ENCODE assay signal across 8 mouse cellular contexts in genomic region chr16:30282844-30283495, GRCm38 (mm10). TPM values are rescaled to one million over a fixed set of nuclear protein-coding genes. Genes with fewer than 3 reads are reported as not detected.
DNase-seq lines count a peak whose midpoint lies in the region; ATAC-seq lines count a peak whose summit lies in the region.

Gene Lrrc15 (minus strand): TSS chr16:30283256.

- H3K4me2 ChIP-seq in kidney, embryonic 16.5 days (replicated peaks; ENCODE audit: low read depth, low read length) = peak within 1 kb of the TSS; percentile 57
- peak within 1 kb of the TSS; percentile 59 for H3K4me2 ChIP-seq in hindbrain, embryonic 16.5 days (ENCODE audit: low read length)
- peak within 1 kb of the TSS; percentile 53 for H3K4me2 ChIP-seq in midbrain, embryonic 12.5 days (replicated peaks)

- H3K36me3 ChIP-seq in kidney, embryonic 16.5 days (ENCODE audit: insufficient read depth, low read length) = no peaks in the 10 kb centered on the region
- no peaks in the 10 kb centered on the region for H3K36me3 ChIP-seq in hindbrain, embryonic 16.5 days (ENCODE audit: control insufficient read depth, insufficient read depth, low read length)
- H3K36me3 ChIP-seq in midbrain, embryonic 12.5 days = no peaks in the 10 kb centered on the region

- no peaks in the 10 kb centered on the region for H3K9me3 ChIP-seq in kidney, embryonic 16.5 days (ENCODE audit: low read length)
- H3K9me3 ChIP-seq in hindbrain, embryonic 16.5 days (ENCODE audit: control insufficient read depth, low read length) = no peaks in the 10 kb centered on the region
- no peaks in the 10 kb centered on the region for H3K9me3 ChIP-seq in midbrain, embryonic 12.5 days

- DNase-seq in kidney, adult 18-20 months = no peak
- DNase-seq in embryo, embryonic 9.5 days (ENCODE audit: extremely low spot score) = peak; percentile 67
- no peak for DNase-seq in layer of hippocampus, postnatal 36 days
- DNase-seq in spleen, postnatal 36 days (ENCODE audit: low spot score in 2 of 2) = no peak
- DNase-seq in right cerebral cortex, postnatal 10 days (ENCODE audit: low spot score in 2 of 2) = no peak

- peaks cover 30% of the 10 kb centered on the region for H3K4me1 ChIP-seq in kidney, embryonic 16.5 days (ENCODE audit: insufficient read depth, low read length)
- peaks cover 7% of the 10 kb centered on the region for H3K4me1 ChIP-seq in hindbrain, embryonic 16.5 days (ENCODE audit: control insufficient read depth, insufficient read depth, low read depth, low read length)
- H3K4me1 ChIP-seq in midbrain, embryonic 12.5 days = peaks cover 15% of the 10 kb centered on the region; the same call in 1 of the 2 replicates

- ATAC-seq in kidney, embryonic 16.5 days (ENCODE audit: low FRiP score, low TSS enrichment) = peak; percentile 66
- ATAC-seq in hindbrain, embryonic 16.5 days = no peak
- peak; percentile 28; the same call in 1 of the 2 replicates for ATAC-seq in midbrain, embryonic 12.5 days (ENCODE audit: low FRiP score, low read depth)

- H3K9ac ChIP-seq in kidney, embryonic 16.5 days (replicated peaks; ENCODE audit: low read length) = peak within 1 kb of the TSS; percentile 39; the same call in 1 of the 2 replicates
- peak within 1 kb of the TSS; percentile 47 for H3K9ac ChIP-seq in hindbrain, embryonic 16.5 days (ENCODE audit: low read depth, low read length)
- no peak within 1 kb of the TSS; the same call in 1 of the 2 replicates for H3K9ac ChIP-seq in midbrain, embryonic 12.5 days (replicated peaks)

- H3K27me3 ChIP-seq in kidney, embryonic 16.5 days (ENCODE audit: insufficient read depth, low read length) = peaks cover 35% of the 10 kb centered on the region
- peaks cover 22% of the 10 kb centered on the region for H3K27me3 ChIP-seq in hindbrain, embryonic 16.5 days (replicated peaks; ENCODE audit: control insufficient read depth, insufficient read depth, low read length)
- peaks cover 69% of the 10 kb centered on the region for H3K27me3 ChIP-seq in midbrain, embryonic 12.5 days

- H3K27ac ChIP-seq in kidney, embryonic 16.5 days (ENCODE audit: low read length) = no peak within 1 kb of the TSS
- no peak within 1 kb of the TSS for H3K27ac ChIP-seq in hindbrain, embryonic 16.5 days (ENCODE audit: low read depth, low read length)
- H3K27ac ChIP-seq in midbrain, embryonic 12.5 days (replicated peaks) = no peak within 1 kb of the TSS

- H3K4me3 ChIP-seq in kidney, embryonic 16.5 days (ENCODE audit: low read length) = peak within 1 kb of the TSS; percentile 38
- H3K4me3 ChIP-seq in hindbrain, embryonic 16.5 days (ENCODE audit: low read length) = peak within 1 kb of the TSS; percentile 34
- H3K4me3 ChIP-seq in midbrain, embryonic 12.5 days = peak within 1 kb of the TSS; percentile 32

- 2% methylated on average over 30 of the region's 34 CpGs for WGBS in kidney, embryonic 16.5 days
- 5% methylated on average over 34 of the region's 34 CpGs for WGBS in hindbrain, embryonic 16.5 days
- 8% methylated on average over 34 of the region's 34 CpGs for WGBS in midbrain, embryonic 12.5 days

RNA-seq across cellular contexts. Expression of gene Lrrc15, which starts in this region (rescaled TPM):
- 1.6 and 1.7 TPM in 2 replicates for polyA plus RNA-seq in kidney, embryonic 16.5 days (2015; fragmentation: Nextera tagmentation; extraction: Ambion mirVana)
- 0.32 and 0.40 TPM in 2 replicates for polyA plus RNA-seq in hindbrain, embryonic 16.5 days (2015; fragmentation: Nextera tagmentation; extraction: Ambion mirVana)
- polyA plus RNA-seq in midbrain, embryonic 12.5 days (2016; fragmentation: Nextera tagmentation; extraction: Ambion mirVana) = 0.71 and 1.0 TPM in 2 replicates
- under 1 TPM; 0.05 to 0.10 TPM for total RNA-seq in layer of hippocampus, postnatal 36 days (2021)
